Mouse (Mus musculus) midbrain, postnatal 0 days (tissue): ENCODE data around the gene Ociad2. TPM values are rescaled to one million over a fixed set of nuclear protein-coding genes. Genes with fewer than 3 reads are reported as not detected.

Source experiments
- ATAC-seq: fragments of 200-750 bp; cut with Nextera tagmentation; 2 replicates; pipeline ENCODE4 v1.8.0; 2017; ENCODE audit warnings: moderate number of reproducible peaks, mild to moderate bottlenecking, moderate TSS enrichment, moderate library complexity; ENCODE audit not compliant: low FRiP score
- DNase-seq: peaks from one replicate; pipeline ENCODE4 v3.0.0-alpha.2; 2015; ENCODE audit warnings: low spot score
- H3K27ac ChIP-seq: fragments of 300-500 bp; sonication (generic); 2 replicates; pipeline ENCODE4 v1.5.1; 2014; ENCODE audit warnings: low read depth, mild to moderate bottlenecking, low read length, mixed read lengths
- H3K27me3 ChIP-seq: fragments of 300-500 bp; sonication (generic); 2 replicates; pipeline ENCODE4 v1.6.1; 2014; ENCODE audit warnings: low read length, control low read depth, mixed read lengths; ENCODE audit not compliant: insufficient read depth
- H3K36me3 ChIP-seq: fragments of 300-500 bp; sonication (generic); 2 replicates; pipeline ENCODE4 v1.6.1; 2014; ENCODE audit warnings: low read length, control low read depth, mixed read lengths; ENCODE audit not compliant: insufficient read depth
- H3K4me1 ChIP-seq: fragments of 300-500 bp; sonication (generic); 2 replicates; pipeline ENCODE4 v1.6.1; 2014; ENCODE audit warnings: mild to moderate bottlenecking, control low read depth, antibody characterized with exemption, low read length, mixed read lengths; ENCODE audit not compliant: insufficient read depth
- H3K4me2 ChIP-seq: fragments of 300-500 bp; sonication (generic); 2 replicates; pipeline ENCODE4 v1.6.1; 2014; ENCODE audit warnings: low read depth, mild to moderate bottlenecking, low read length, mixed read lengths; ENCODE audit not compliant: poor library complexity, severe bottlenecking
- H3K4me3 ChIP-seq: fragments of 300-500 bp; sonication (generic); 2 replicates; pipeline ENCODE4 v1.5.1; 2014; ENCODE audit warnings: low read depth, mild to moderate bottlenecking, low read length, moderate library complexity
- H3K9ac ChIP-seq: fragments of 300-500 bp; sonication (generic); replicated peaks from 2 replicates; pipeline ENCODE4 v1.6.1; 2014; ENCODE audit warnings: mild to moderate bottlenecking, low read length, moderate library complexity, mixed read lengths; ENCODE audit not compliant: poor library complexity, severe bottlenecking
- H3K9me3 ChIP-seq: fragments of 300-500 bp; sonication (generic); 2 replicates; pipeline ENCODE4 v1.6.1; 2016; ENCODE audit warnings: low read length, control low read depth
- CTCF ChIP-seq: IDR thresholded peaks from 2 replicates; pipeline ENCODE4 v1.5.1; 2016; ENCODE audit warnings: antibody characterized with exemption, mild to moderate bottlenecking
- WGBS: fragments of 180-500 bp; shearing (Covaris S2); extraction: QIAGEN DNeasy Blood & Tissue Kit; methylation state at CpG from one replicate; pipeline ENCODE4 v1.1.7; 2014; 5-methylcytosine and 5-hydroxymethylcytosine counted together
- polyA plus RNA-seq: library from polyadenylated mRNA; unstranded; fragments of >200 nt; fragmentation: Nextera tagmentation; extraction: Ambion mirVana; gene quantifications from 2 replicates; pipeline ENCODE4 v1.2.1, GENCODE M21; 2015
- total RNA-seq: library from RNA; depleted of rRNA; stranded (reverse); fragments of >200 nt; gene quantifications from 2 replicates; pipeline ENCODE4 v1.2.3, GENCODE M21; 2014

Ociad2 gene
- total and polyA plus RNA-seq, 2 experiments from 2014 or later: 11.3 to 27.5 TPM

GRCm38 (mm10) chr5:73368845-73369447 is 28.1 kb upstream of the Ociad2 start:
- Histone ChIP-seq H3K4me2 (no peak overlapping the region), H3K27me3 (no peaks in the 10 kb centered on the region), H3K36me3 (no peaks in the 10 kb centered on the region), H3K4me1 (no peaks in the 10 kb centered on the region), H3K9me3 (no peaks in the 10 kb centered on the region), H3K4me3 (no peak overlapping the region), H3K9ac (no peak overlapping the region), H3K27ac (no peak overlapping the region)
- no peak for TF ChIP-seq CTCF
- WGBS: 70% methylated on average over 10 of the region's 10 CpGs
- no peak for DNase-seq
- ATAC-seq: no peak

GRCm38 (mm10) chr5:73367906-73368305 is 27.1 kb upstream of the Ociad2 start:
- TF ChIP-seq CTCF: no peak
- Histone ChIP-seq H3K4me1 (no peaks in the 10 kb centered on the region), H3K9me3 (no peaks in the 10 kb centered on the region), H3K27me3 (no peaks in the 10 kb centered on the region), H3K27ac (no peak overlapping the region), H3K4me3 (no peak overlapping the region), H3K4me2 (no peak overlapping the region), H3K9ac (no peak overlapping the region), H3K36me3 (no peaks in the 10 kb centered on the region)
- ATAC-seq (no peak), DNase-seq (no peak)
- WGBS: 72% methylated on average over 4 of the region's 4 CpGs

- no peak for DNase-seq
- Histone ChIP-seq H3K36me3 (no peaks in the 10 kb centered on the region), H3K27me3 (no peaks in the 10 kb centered on the region), H3K9me3 (no peaks in the 10 kb centered on the region), H3K27ac (no peak overlapping the region), H3K4me2 (no peak overlapping the region), H3K4me3 (no peak overlapping the region), H3K9ac (no peak overlapping the region), H3K4me1 (no peaks in the 10 kb centered on the region)
- 96% methylated on average over 2 of the region's 2 CpGs for WGBS
- no peak for TF ChIP-seq CTCF
- no peak for ATAC-seq
Measured at GRCm38 (mm10) chr5:73364107-73364864, 23.5 kb upstream of the Ociad2 start.

GRCm38 (mm10) chr5:73362791-73363190 is 22.0 kb upstream of the Ociad2 start:
- H3K4me2 ChIP-seq: no peak overlapping the region
- H3K4me1 ChIP-seq: no peaks in the 10 kb centered on the region
- H3K9ac ChIP-seq: no peak overlapping the region
- no peaks in the 10 kb centered on the region for H3K36me3 ChIP-seq
- H3K27ac ChIP-seq: no peak overlapping the region
- H3K27me3 ChIP-seq: no peaks in the 10 kb centered on the region
- no peak for ATAC-seq
- 78% methylated on average over 5 of the region's 5 CpGs for WGBS
- no peaks in the 10 kb centered on the region for H3K9me3 ChIP-seq
- no peak for DNase-seq
- TF ChIP-seq CTCF: no peak
- H3K4me3 ChIP-seq: no peak overlapping the region

- H3K27me3 ChIP-seq: no peaks in the 10 kb centered on the region
- H3K4me2 ChIP-seq: no peak overlapping the region
- H3K4me3 ChIP-seq: no peak overlapping the region
- no peak overlapping the region for H3K27ac ChIP-seq
- ATAC-seq: no peak
- no peaks in the 10 kb centered on the region for H3K9me3 ChIP-seq
- no peaks in the 10 kb centered on the region for H3K36me3 ChIP-seq
- no peak for TF ChIP-seq CTCF
- DNase-seq: no peak
- H3K4me1 ChIP-seq: no peaks in the 10 kb centered on the region
- WGBS: 83% methylated on average over 7 of the region's 7 CpGs
- H3K9ac ChIP-seq: no peak overlapping the region
Measured at GRCm38 (mm10) chr5:73362338-73362737, 21.5 kb upstream of the Ociad2 start.

GRCm38 (mm10) chr5:73360240-73360639 is 19.4 kb upstream of the Ociad2 start:
- H3K27me3 ChIP-seq: no peaks in the 10 kb centered on the region
- no peak for ATAC-seq
- WGBS: 29% methylated on average over 12 of the region's 12 CpGs
- no peak overlapping the region for H3K27ac ChIP-seq
- DNase-seq: no peak
- no peak for TF ChIP-seq CTCF
- no peak overlapping the region for H3K4me3 ChIP-seq
- no peak overlapping the region for H3K9ac ChIP-seq
- no peaks in the 10 kb centered on the region for H3K36me3 ChIP-seq
- no peaks in the 10 kb centered on the region for H3K9me3 ChIP-seq
- H3K4me1 ChIP-seq: no peaks in the 10 kb centered on the region
- H3K4me2 ChIP-seq: peak overlapping the region; percentile 8; the same call in 1 of the 2 replicates
